Mouse (Mus musculus): ENCODE results near the gene Pln. TPM values are rescaled to one million over a fixed set of nuclear protein-coding genes. Genes with fewer than 3 reads are reported as not detected.

Pln gene
- polyA plus RNA-seq (2015; fragmentation: Illumina TruSeq; extraction: RNeasy Lipid Tissue Mini Kit (QIAGEN cat#74804); ENCODE audit: insufficient read depth, low replicate concordance), result 0.95 TPM

GRCm38 (mm10) chr10:53337162-53337923, at the start of gene Pln:
Pln (plus strand) TSS chr10:53337667.

GRCm38 (mm10) chr10:53379709-53380106, 42.2 kb downstream of the Pln start, which contains the start of gene Cep85l:
Cep85l (minus strand) TSS chr10:53379947.

Other genes starting within 250 kb of the Pln start
- 11.0 TPM for gene Cep85l, start 42.3 kb downstream of the Pln start, polyA plus RNA-seq (2015; fragmentation: Illumina TruSeq; extraction: RNeasy Lipid Tissue Mini Kit (QIAGEN cat#74804); ENCODE audit: insufficient read depth, low replicate concordance)

Data from spleen, adult 10 weeks (tissue).